Mouse (Mus musculus) myocyte (in vitro differentiated cells): ENCODE results near the gene Jkamp. TPM values are rescaled to one million over a fixed set of nuclear protein-coding genes. Genes with fewer than 3 reads are reported as not detected.

ENCODE experiments used
- H3K27me3 ChIP-seq: one replicate; pipeline ENCODE4 v1.6.1; 2011; ENCODE audit not compliant: control insufficient read depth, insufficient read depth, insufficient read length
- H3K36me3 ChIP-seq: one replicate; pipeline ENCODE4 v1.6.1; 2011; ENCODE audit not compliant: control insufficient read depth, insufficient read depth
- H3K4me2 ChIP-seq: one replicate; pipeline ENCODE4 v1.6.1; 2011; ENCODE audit warnings: low read depth, control low read depth
- H3K4me3 ChIP-seq: one replicate; pipeline ENCODE4 v1.5.1; 2011; ENCODE audit warnings: mild to moderate bottlenecking, control low read depth, moderate library complexity
- H3K79me2 ChIP-seq: one replicate; pipeline ENCODE4 v1.6.1; 2011; ENCODE audit not compliant: control insufficient read depth, insufficient read depth
- H3ac ChIP-seq: one replicate; pipeline ENCODE4 v1.6.1; 2011; ENCODE audit not compliant: control insufficient read depth, insufficient read length
- CEBPB ChIP-seq: IDR thresholded peaks from 2 replicates; pipeline ENCODE4 v1.6.1; 2011; ENCODE audit warnings: mild to moderate bottlenecking, moderate library complexity; ENCODE audit not compliant: poor library complexity, insufficient read depth, severe bottlenecking
- E2F4 ChIP-seq: IDR thresholded peaks from one replicate; pipeline ENCODE4 v1.6.1; 2011; ENCODE audit warnings: mild to moderate bottlenecking, control low read depth, moderate library complexity; ENCODE audit not compliant: insufficient read depth
- MAX ChIP-seq: IDR thresholded peaks from one replicate; pipeline ENCODE4 v1.6.1; 2011; ENCODE audit warnings: low read depth, mild to moderate bottlenecking, control low read depth
- MYOD1 ChIP-seq, 3 experiments: IDR thresholded peaks; one replicate each; pipeline ENCODE4 v1.6.1; 2011; ENCODE audit warnings: control low read depth in 2 of 3, low read depth in 2 of 3, mild to moderate bottlenecking in 2 of 3, moderate library complexity in 1 of 3; ENCODE audit not compliant: insufficient read length in 2 of 3, control insufficient read depth in 1 of 3
- MYOG ChIP-seq, 3 experiments: IDR thresholded peaks; one replicate each; pipeline ENCODE4 v1.6.1; 2011; ENCODE audit warnings: control low read depth in 2 of 3, low read depth in 2 of 3, mild to moderate bottlenecking in 2 of 3; ENCODE audit not compliant: insufficient read length in 2 of 3, control insufficient read depth in 1 of 3, insufficient read depth in 1 of 3
- POLR2A ChIP-seq: IDR thresholded peaks from one replicate; pipeline ENCODE4 v1.6.1; 2011; ENCODE audit warnings: low read depth, mild to moderate bottlenecking, control low read depth, moderate library complexity; ENCODE audit not compliant: insufficient read length
- POLR2AphosphoS2 ChIP-seq: IDR thresholded peaks from one replicate; pipeline ENCODE4 v1.6.1; 2011; ENCODE audit warnings: low read depth, control low read depth; ENCODE audit not compliant: insufficient read length
- REST ChIP-seq: IDR thresholded peaks from one replicate; pipeline ENCODE4 v1.6.1; 2011; ENCODE audit warnings: mild to moderate bottlenecking, control low read depth, moderate library complexity; ENCODE audit not compliant: insufficient read depth, insufficient read length
- SRF ChIP-seq: IDR thresholded peaks from one replicate; pipeline ENCODE4 v1.6.1; 2011; ENCODE audit warnings: low read depth; ENCODE audit not compliant: control insufficient read depth, insufficient read length
- TCF12 ChIP-seq: IDR thresholded peaks from one replicate; pipeline ENCODE4 v1.6.1; 2011; ENCODE audit warnings: mild to moderate bottlenecking, control low read depth; ENCODE audit not compliant: poor library complexity, insufficient read depth, severe bottlenecking
- TCF3 ChIP-seq: IDR thresholded peaks from one replicate; pipeline ENCODE4 v1.6.1; 2011; ENCODE audit warnings: low read depth, control low read depth; ENCODE audit not compliant: insufficient read length
- USF1 ChIP-seq: IDR thresholded peaks from one replicate; pipeline ENCODE4 v1.6.1; 2011; ENCODE audit warnings: low read depth, mild to moderate bottlenecking, control low read depth, moderate library complexity
- polyA plus RNA-seq: library from polyadenylated mRNA; unstranded; fragments of >200 nt; fragmentation: generic; extraction: Trizol; gene quantifications from one replicate; pipeline ENCODE4 v1.2.1, GENCODE M21; 2012; ENCODE audit warnings: missing spikeins

Gene Jkamp
- polyA plus RNA-seq, 1 experiment = 22.2 TPM

DNA sequence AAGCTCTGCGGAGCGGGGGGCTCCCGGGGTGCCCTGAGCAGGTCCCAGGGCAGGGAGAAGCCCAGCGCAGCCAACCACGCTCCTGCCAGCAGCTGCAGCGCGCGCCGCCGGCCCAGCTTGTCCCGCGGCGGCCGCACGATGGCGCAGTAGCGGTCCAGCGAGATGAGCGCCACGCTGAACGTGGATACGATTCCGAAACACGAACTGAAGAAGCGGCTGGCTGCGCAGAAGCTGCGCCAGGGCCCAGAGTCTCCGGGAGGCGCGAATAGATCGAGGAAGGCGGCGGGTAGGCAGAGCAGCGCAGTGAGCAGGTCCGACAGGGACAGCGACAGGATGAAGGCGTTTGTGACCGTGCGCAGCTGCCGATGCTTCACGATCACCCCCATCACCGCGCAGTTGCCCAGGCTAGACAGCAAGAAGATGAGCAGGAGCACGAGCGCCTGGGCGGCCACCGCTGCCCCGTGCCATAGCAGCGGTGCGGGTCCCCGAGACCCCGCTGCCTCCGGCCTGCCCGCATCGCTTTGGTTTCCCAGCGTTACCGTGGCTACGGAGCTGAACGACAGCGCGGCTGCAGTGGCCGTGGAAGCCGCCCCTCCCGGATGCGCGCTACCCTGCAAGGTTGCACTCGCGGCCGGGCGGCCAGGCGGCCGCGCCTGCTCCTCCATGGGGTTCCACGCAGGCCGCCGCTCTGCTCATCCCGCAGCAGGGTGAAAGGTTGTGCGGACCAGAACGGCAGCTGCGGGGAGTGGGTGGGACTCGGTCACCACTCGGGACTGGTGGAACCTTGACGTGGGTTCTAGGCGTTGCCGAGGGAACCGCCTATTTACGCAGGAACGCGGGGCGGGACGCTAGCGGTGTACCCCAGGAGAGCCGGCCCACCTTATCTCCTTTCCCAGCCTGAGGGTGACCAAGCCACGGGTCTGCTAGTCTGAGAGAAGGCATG is 14.8 kb upstream of the Jkamp start, which contains the start of gene Gpr135:
Gene Gpr135, minus strand, starts transcription at position 799 of the 943 bp plus-strand sequence.
- no peak for TF ChIP-seq TCF12
- peak in 2 of 3 experiments; percentile 7 to 62 for TF ChIP-seq MYOD1 (IDR thresholded peaks at IDR 0.05; ENCODE audit: control insufficient read depth in 1 of 3, insufficient read length in 2 of 3, low read depth in 2 of 3)
- TF ChIP-seq TCF3 = no peak
- TF ChIP-seq CEBPB = no peak
- TF ChIP-seq POLR2A = no peak
- no peak for TF ChIP-seq REST
- no peak for TF ChIP-seq E2F4
- no peak for TF ChIP-seq MAX
- peak in 2 of 3 experiments; percentile 31 to 72 for TF ChIP-seq MYOG (IDR thresholded peaks at IDR 0.05; ENCODE audit: control insufficient read depth in 1 of 3, insufficient read depth in 1 of 3, insufficient read length in 2 of 3, low read depth in 2 of 3)
- no peak for TF ChIP-seq USF1
- TF ChIP-seq SRF = no peak
- no peak for TF ChIP-seq POLR2AphosphoS2
- Histone ChIP-seq H3K4me2 (peak within 1 kb of the TSS; percentile 90), H3K79me2 (no peaks in the 10 kb centered on the region), H3K4me3 (peak within 1 kb of the TSS; percentile 15), H3K36me3 (no peaks in the 10 kb centered on the region), H3ac (peak within 1 kb of the TSS; percentile 10), H3K27me3 (peaks cover 9% of the 10 kb centered on the region)

- no peak overlapping the region for H3K4me3 ChIP-seq
- H3K27me3 ChIP-seq = no peaks in the 10 kb centered on the region
- no peak overlapping the region for H3ac ChIP-seq
- H3K36me3 ChIP-seq = no peaks in the 10 kb centered on the region
- H3K79me2 ChIP-seq = no peaks in the 10 kb centered on the region
- TF ChIP-seq E2F4 = no peak
- no peak overlapping the region for H3K4me2 ChIP-seq
These were observed 7.1 kb upstream of the Jkamp start for GRCm38 (mm10) chr12:72078248-72078647.

- H3K4me2 ChIP-seq = no peak overlapping the region
- TF ChIP-seq SRF (no peak), CEBPB (no peak), E2F4 (no peak), MYOG (IDR thresholded peaks at IDR 0.05; ENCODE audit: control insufficient read depth in 1 of 3, insufficient read depth in 1 of 3, insufficient read length in 2 of 3, low read depth in 2 of 3) (no peak), MAX (no peak), POLR2AphosphoS2 (no peak), TCF12 (no peak), POLR2A (no peak), REST (no peak), USF1 (no peak), TCF3 (no peak), MYOD1 (IDR thresholded peaks at IDR 0.05; ENCODE audit: control insufficient read depth in 1 of 3, insufficient read length in 2 of 3, low read depth in 2 of 3) (no peak)
- no peak overlapping the region for H3K4me3 ChIP-seq
- no peaks in the 10 kb centered on the region for H3K36me3 ChIP-seq
- H3ac ChIP-seq = no peak overlapping the region
- H3K79me2 ChIP-seq = no peaks in the 10 kb centered on the region
- no peaks in the 10 kb centered on the region for H3K27me3 ChIP-seq
These were observed 3.4 kb upstream of the Jkamp start for GRCm38 (mm10) chr12:72081961-72082360.

GRCm38 (mm10) chr12:72082370-72082769 is 3.0 kb upstream of the Jkamp start:
- no peak overlapping the region for H3K4me2 ChIP-seq
- H3K27me3 ChIP-seq = no peaks in the 10 kb centered on the region
- H3K4me3 ChIP-seq = no peak overlapping the region
- TF ChIP-seq CEBPB (no peak), TCF12 (no peak), POLR2AphosphoS2 (no peak), REST (no peak), SRF (no peak), POLR2A (no peak), MAX (no peak), TCF3 (no peak), MYOG (IDR thresholded peaks at IDR 0.05; ENCODE audit: control insufficient read depth in 1 of 3, insufficient read depth in 1 of 3, insufficient read length in 2 of 3, low read depth in 2 of 3) (no peak), MYOD1 (IDR thresholded peaks at IDR 0.05; ENCODE audit: control insufficient read depth in 1 of 3, insufficient read length in 2 of 3, low read depth in 2 of 3) (no peak), E2F4 (no peak), USF1 (no peak)
- H3ac ChIP-seq = no peak overlapping the region
- peaks cover 1% of the 10 kb centered on the region for H3K79me2 ChIP-seq
- no peaks in the 10 kb centered on the region for H3K36me3 ChIP-seq
